Mouse (Mus musculus): Measurements from ENCODE around the gene Itga4. TPM values are rescaled to one million over a fixed set of nuclear protein-coding genes. Genes with fewer than 3 reads are reported as not detected.

Gene Itga4
- polyA plus RNA-seq, 1 experiment from 2014 or later = 10.2 TPM

DNA sequence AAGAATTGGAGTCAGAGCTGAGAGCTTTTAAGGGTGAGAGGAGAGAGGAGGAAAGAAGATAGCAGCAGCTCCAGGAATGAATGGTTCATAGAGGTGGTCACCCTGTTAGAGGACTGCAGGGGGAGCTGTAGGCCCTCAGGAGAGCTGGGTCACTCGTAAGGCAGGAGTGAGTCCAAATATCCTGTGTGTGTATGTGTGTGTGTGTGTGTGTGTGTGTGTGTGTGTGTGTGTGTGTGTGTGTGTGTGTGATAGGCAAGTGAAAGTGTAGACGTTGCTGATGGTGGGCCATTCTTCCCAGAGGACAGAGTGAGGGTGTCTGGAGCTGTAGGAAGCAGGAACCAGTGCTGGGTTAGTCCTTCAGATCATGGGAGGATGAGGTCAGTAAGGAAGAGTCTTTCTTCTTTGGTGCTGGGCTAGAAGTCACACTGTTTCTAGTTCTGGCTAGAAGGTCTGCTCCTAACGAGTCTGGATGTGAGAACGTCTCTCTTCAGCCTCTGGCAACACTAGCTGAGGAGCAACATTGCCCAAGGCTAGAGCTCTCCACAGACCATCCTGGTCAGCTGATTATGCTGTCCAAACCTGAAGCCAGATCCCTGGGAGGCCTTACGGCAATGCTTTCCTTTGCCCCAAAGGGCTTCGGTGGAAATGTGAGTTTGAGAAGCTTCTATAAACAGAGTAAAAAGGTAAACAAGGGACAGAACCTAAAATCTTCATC is 117.4 kb downstream of the Itga4 start:
- H3K4me2 ChIP-seq (ENCODE audit: low read depth, low read length) = no peak overlapping the region
- peak; percentile 80 for TF ChIP-seq CTCF (IDR thresholded peaks at IDR 0.05; ENCODE audit: low read depth)
- TF ChIP-seq EP300 (IDR thresholded peaks at IDR 0.05; ENCODE audit: low read depth) = no peak
- peak; percentile 58 for DNase-seq

DNA sequence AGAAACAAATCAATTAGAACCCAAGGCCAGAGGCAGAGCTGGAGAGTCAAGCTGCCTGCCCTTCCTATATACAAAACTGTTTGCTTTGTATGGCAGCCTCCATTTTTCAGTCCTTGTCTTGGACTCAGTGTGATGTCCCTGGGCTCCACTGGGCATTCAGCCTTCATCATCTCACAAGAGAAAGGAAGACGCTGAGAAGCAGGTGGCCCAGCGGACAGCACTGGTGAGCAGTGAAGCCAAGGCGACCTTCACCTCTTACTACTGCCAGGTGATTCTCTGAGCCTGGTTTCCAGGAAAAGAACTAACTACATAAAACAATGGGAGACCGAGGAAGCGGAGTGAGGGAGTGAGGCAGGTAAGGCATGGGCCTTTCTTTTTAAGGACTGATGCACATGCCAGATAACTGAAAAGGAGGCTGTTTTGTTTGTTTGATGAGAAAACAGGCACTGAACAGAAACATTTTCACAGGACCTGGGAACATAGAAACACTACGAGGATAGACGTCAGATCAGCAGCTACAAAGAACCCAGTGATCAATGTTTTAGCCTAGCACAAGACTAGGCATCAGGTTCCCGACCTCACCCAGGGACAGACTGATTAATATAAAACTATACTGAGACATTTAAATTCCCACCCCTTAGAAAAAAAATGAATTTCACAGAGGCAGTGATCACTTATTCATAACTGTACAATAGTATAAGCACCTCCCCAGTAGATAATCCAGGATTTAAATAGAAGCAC is 123.3 kb downstream of the Itga4 start:
- no peak for TF ChIP-seq EP300 (IDR thresholded peaks at IDR 0.05; ENCODE audit: low read depth)
- no peak for TF ChIP-seq CTCF (IDR thresholded peaks at IDR 0.05; ENCODE audit: low read depth)
- peak overlapping the region; percentile 54 for H3K4me2 ChIP-seq (ENCODE audit: low read depth, low read length)
- no peak overlapping the region for H3K4me3 ChIP-seq (ENCODE audit: low read depth, low read length)
- peak overlapping the region; percentile 69 for H3K27ac ChIP-seq (ENCODE audit: low read depth)
- no peaks in the 10 kb centered on the region for H3K9me3 ChIP-seq (ENCODE audit: low read length)
- H3K9ac ChIP-seq (replicated peaks) = no peak overlapping the region
- peak; percentile 73 for ATAC-seq
- no peaks in the 10 kb centered on the region for H3K36me3 ChIP-seq (replicated peaks; ENCODE audit: insufficient read depth, low read length)
- 62% methylated on average over 8 of the region's 8 CpGs for WGBS (ENCODE audit: insufficient replicate concordance)
- H3K27me3 ChIP-seq (ENCODE audit: insufficient read depth, low read length) = no peaks in the 10 kb centered on the region
- DNase-seq = no peak
- H3K4me1 ChIP-seq (ENCODE audit: insufficient read depth) = peaks cover 3% of the 10 kb centered on the region; the same call in 1 of the 2 replicates

More for the DNA sequence above, 117.4 kb downstream of the Itga4 start:
- Histone ChIP-seq H3K9ac (replicated peaks) (no peak overlapping the region), H3K27ac (ENCODE audit: low read depth) (no peak overlapping the region), H3K36me3 (replicated peaks; ENCODE audit: insufficient read depth, low read length) (no peaks in the 10 kb centered on the region), H3K4me3 (ENCODE audit: low read depth, low read length) (no peak overlapping the region), H3K27me3 (ENCODE audit: insufficient read depth, low read length) (no peaks in the 10 kb centered on the region), H3K9me3 (ENCODE audit: low read length) (no peaks in the 10 kb centered on the region), H3K4me1 (ENCODE audit: insufficient read depth) (peaks cover 4% of the 10 kb centered on the region)
- peak; percentile 45 for ATAC-seq
- WGBS (ENCODE audit: insufficient replicate concordance) = 42% methylated on average over 6 of the region's 6 CpGs

DNA sequence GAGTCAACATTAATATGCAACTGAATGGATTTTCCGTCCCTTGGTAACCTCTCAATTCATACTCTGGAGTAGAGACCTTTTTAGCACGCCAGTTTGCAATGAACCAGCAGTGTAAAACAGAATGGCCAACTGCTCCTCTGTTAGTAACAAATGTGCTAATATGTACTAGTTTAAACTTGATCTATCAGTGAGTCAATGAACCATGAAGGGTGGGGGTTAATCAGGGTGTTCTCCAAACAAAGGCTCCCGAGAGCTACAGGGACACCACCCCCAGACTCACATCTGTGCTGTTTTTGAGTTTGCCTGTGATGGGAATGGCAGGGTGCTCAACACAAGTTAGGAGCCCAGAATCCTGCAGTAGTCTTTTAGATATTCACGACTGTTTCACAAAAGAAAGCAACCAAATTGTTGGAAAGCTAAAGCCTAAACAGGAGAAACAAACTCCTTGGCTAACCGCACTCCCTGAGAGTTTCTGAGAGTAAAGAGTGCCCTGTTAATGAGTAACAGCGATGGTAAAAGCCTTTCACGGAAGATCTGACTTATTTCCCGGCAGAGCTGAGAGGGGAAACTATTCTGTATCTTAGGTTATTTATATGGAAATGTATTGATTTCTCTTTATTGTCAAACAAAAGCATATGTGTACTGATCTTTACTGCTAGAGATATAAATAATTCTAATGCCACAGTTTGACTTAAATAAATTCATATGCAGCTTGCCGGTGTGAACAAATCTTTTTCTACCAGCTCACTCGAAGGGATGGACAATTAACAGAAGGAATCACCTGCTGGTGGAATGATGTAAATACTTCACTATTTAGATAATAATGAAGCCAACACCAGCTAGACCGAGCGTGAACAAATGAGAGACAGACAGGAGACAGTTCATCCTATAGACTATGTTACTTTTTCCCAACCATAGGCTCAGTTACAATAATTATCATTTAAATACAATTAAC is 124.1 kb downstream of the Itga4 start:
- Histone ChIP-seq H3K4me1 (ENCODE audit: insufficient read depth) (peaks cover 3% of the 10 kb centered on the region; the same call in 1 of the 2 replicates), H3K4me2 (ENCODE audit: low read depth, low read length) (peak overlapping the region; percentile 54), H3K9me3 (ENCODE audit: low read length) (no peaks in the 10 kb centered on the region), H3K9ac (replicated peaks) (no peak overlapping the region), H3K27me3 (ENCODE audit: insufficient read depth, low read length) (no peaks in the 10 kb centered on the region), H3K4me3 (ENCODE audit: low read depth, low read length) (no peak overlapping the region), H3K27ac (ENCODE audit: low read depth) (peak overlapping the region; percentile 69), H3K36me3 (replicated peaks; ENCODE audit: insufficient read depth, low read length) (no peaks in the 10 kb centered on the region)
- DNase-seq = no peak
- 46% methylated on average over 12 of the region's 12 CpGs for WGBS (ENCODE audit: insufficient replicate concordance)
- TF ChIP-seq EP300 (IDR thresholded peaks at IDR 0.05; ENCODE audit: low read depth) = no peak
- no peak for TF ChIP-seq CTCF (IDR thresholded peaks at IDR 0.05; ENCODE audit: low read depth)
- ATAC-seq = peak; percentile 93

Other genes with a start within 250 kb of the Itga4 start
- gene Neurod1, start 201.3 kb downstream of the Itga4 start, polyA plus RNA-seq (2015; fragmentation: Nextera tagmentation; extraction: Ambion mirVana) = not detected in 2 replicates
- 5.9 and 6.6 TPM in 2 replicates for gene Cerkl, start 201.4 kb downstream of the Itga4 start, polyA plus RNA-seq (2015; fragmentation: Nextera tagmentation; extraction: Ambion mirVana)

Measured in liver, postnatal 0 days (tissue).